Comparison of ENCODE assay signal across 21 mouse cellular contexts in the genomic region with DNA sequence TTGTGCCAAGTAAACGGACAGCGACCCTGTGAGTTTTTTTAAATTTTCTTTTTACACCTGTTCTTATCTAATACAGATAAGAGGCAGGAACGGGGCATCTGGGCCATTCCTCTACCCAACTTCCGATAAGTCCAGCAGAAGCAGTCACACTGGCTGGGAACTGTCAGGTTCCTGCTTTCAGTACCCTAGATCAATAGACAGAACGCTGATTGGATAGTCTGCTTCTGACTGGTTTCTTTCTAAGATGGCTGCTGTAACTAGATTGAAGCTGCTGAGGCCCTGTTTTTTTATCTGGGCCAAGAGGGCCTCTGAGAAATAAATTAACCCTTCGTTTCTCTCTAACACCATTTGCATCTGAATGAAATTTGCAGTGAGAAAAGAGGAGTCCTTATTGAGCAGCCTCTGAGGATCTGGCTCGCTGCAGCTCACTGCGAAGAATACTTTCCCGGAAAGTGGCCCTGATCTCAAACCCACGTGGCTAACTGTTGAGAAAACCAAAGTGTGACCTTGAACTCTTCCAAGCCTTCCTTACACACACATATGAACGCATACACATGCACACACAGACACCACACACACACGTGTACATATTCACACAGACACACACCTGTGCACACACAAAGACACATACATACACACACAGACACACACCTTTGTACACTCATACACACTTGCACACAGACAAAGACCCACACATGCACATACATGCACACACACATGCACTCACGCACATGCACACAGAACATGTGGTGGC.
DNase-seq lines count a peak whose midpoint lies in the region; ATAC-seq and TF ChIP-seq lines count a peak whose summit lies in the region.
"Had no signal": no experiment of that assay in that cellular context is flagged by ENCODE, and none has a peak within 500 bp of the region (broad histone marks: within the 10 kb centered on the region; RNA-seq: fewer than 3 reads in every experiment).

No protein-coding gene starts in this region.

- ATAC-seq in liver, embryonic 12.5 days: no peak
- ATAC-seq in forebrain, embryonic 13.5 days: peak; percentile 72; the same call in 1 of the 2 replicates
- peak; percentile 47; the same call in 1 of the 2 replicates for ATAC-seq in hindbrain, embryonic 11.5 days (ENCODE audit: low FRiP score)
- peak; percentile 69; the same call in 1 of the 2 replicates for ATAC-seq in midbrain, embryonic 13.5 days
- ATAC-seq: CD4-positive, CD25-positive, alpha-beta regulatory T cell, adult 4 months had no signal

- H3K79me2 ChIP-seq in liver, adult 2 months (ENCODE audit: control insufficient read depth, insufficient read depth, low read length): no peaks in the 10 kb centered on the region

- no peak overlapping the region for H3K9ac ChIP-seq in liver, adult 2 months (ENCODE audit: low read depth, low read length)
- H3K9ac ChIP-seq in liver, embryonic 12.5 days: no peak overlapping the region
- H3K9ac ChIP-seq in forebrain, embryonic 13.5 days: no peak overlapping the region
- H3K9ac ChIP-seq in hindbrain, embryonic 11.5 days (ENCODE audit: low read depth, low read length): no peak overlapping the region
- no peak overlapping the region for H3K9ac ChIP-seq in midbrain, embryonic 13.5 days (replicated peaks)
- H3K9ac ChIP-seq: liver, embryonic 15.5 days had no signal

- no peak overlapping the region for H3K4me2 ChIP-seq in liver, embryonic 12.5 days
- H3K4me2 ChIP-seq in forebrain, embryonic 13.5 days: no peak overlapping the region
- no peak overlapping the region for H3K4me2 ChIP-seq in hindbrain, embryonic 11.5 days (replicated peaks; ENCODE audit: low read depth, low read length)
- no peak overlapping the region for H3K4me2 ChIP-seq in midbrain, embryonic 13.5 days (replicated peaks)
- H3K4me2 ChIP-seq: liver, embryonic 15.5 days had no signal

- no peak overlapping the region for H3K4me3 ChIP-seq in liver, adult 2 months (ENCODE audit: insufficient read depth, low read depth, low read length)
- H3K4me3 ChIP-seq in liver, embryonic 12.5 days: no peak overlapping the region
- no peak overlapping the region for H3K4me3 ChIP-seq in forebrain, embryonic 13.5 days
- H3K4me3 ChIP-seq in hindbrain, embryonic 11.5 days (ENCODE audit: low read depth, low read length): no peak overlapping the region
- H3K4me3 ChIP-seq in midbrain, embryonic 13.5 days (replicated peaks): no peak overlapping the region
- H3K4me3 ChIP-seq: liver, embryonic 15.5 days had no signal

- no peaks in the 10 kb centered on the region for H3K27me3 ChIP-seq in liver, adult 2 months (ENCODE audit: control insufficient read depth, insufficient read depth, low read length)
- no peaks in the 10 kb centered on the region; the same call in 1 of the 2 replicates for H3K27me3 ChIP-seq in liver, embryonic 12.5 days (replicated peaks)
- H3K27me3 ChIP-seq in forebrain, embryonic 13.5 days: no peaks in the 10 kb centered on the region
- no peaks in the 10 kb centered on the region for H3K27me3 ChIP-seq in hindbrain, embryonic 11.5 days (ENCODE audit: control insufficient read depth, insufficient read depth, low read length)
- no peaks in the 10 kb centered on the region for H3K27me3 ChIP-seq in midbrain, embryonic 13.5 days
- H3K27me3 ChIP-seq: liver, embryonic 15.5 days had no signal

- no peaks in the 10 kb centered on the region for H3K9me3 ChIP-seq in liver, embryonic 12.5 days (replicated peaks)
- H3K9me3 ChIP-seq in forebrain, embryonic 13.5 days (replicated peaks): no peaks in the 10 kb centered on the region
- no peaks in the 10 kb centered on the region for H3K9me3 ChIP-seq in hindbrain, embryonic 11.5 days (ENCODE audit: control insufficient read depth, low read length)
- no peaks in the 10 kb centered on the region for H3K9me3 ChIP-seq in midbrain, embryonic 13.5 days
- H3K9me3 ChIP-seq: liver, embryonic 15.5 days had no signal

- intact Hi-C loops in gastrocnemius, postnatal 14 days (cut with DNase I; ENCODE audit: low total_unique reads): no loop called here

- 59% methylated on average over 13 of the region's 13 CpGs for WGBS in liver, adult 2 months
- WGBS in liver, embryonic 12.5 days (ENCODE audit: insufficient replicate concordance): 58% methylated on average over 13 of the region's 13 CpGs
- 38% methylated on average over 13 of the region's 13 CpGs for WGBS in forebrain, embryonic 13.5 days
- WGBS in hindbrain, embryonic 11.5 days: 70% methylated on average over 13 of the region's 13 CpGs
- 47% methylated on average over 13 of the region's 13 CpGs for WGBS in midbrain, embryonic 13.5 days

- TF ChIP-seq POLR2A in liver, adult 2 months (IDR thresholded peaks at IDR 0.05; ENCODE audit: extremely low read depth, insufficient read depth, low read length): no peak

- no peaks in the 10 kb centered on the region for H3K36me3 ChIP-seq in liver, adult 2 months (ENCODE audit: control insufficient read depth, insufficient read depth, low read length)
- no peaks in the 10 kb centered on the region for H3K36me3 ChIP-seq in liver, embryonic 12.5 days
- no peaks in the 10 kb centered on the region for H3K36me3 ChIP-seq in forebrain, embryonic 13.5 days (ENCODE audit: poor library complexity, severe bottlenecking)
- no peaks in the 10 kb centered on the region for H3K36me3 ChIP-seq in hindbrain, embryonic 11.5 days (ENCODE audit: control insufficient read depth, insufficient read depth, low read length)
- H3K36me3 ChIP-seq in midbrain, embryonic 13.5 days: no peaks in the 10 kb centered on the region
- H3K36me3 ChIP-seq: liver, embryonic 15.5 days had no signal

- H3K4me1 ChIP-seq in liver, adult 2 months (ENCODE audit: control insufficient read depth, insufficient read depth, low read length): no peaks in the 10 kb centered on the region; the same call in 1 of the 2 replicates
- H3K4me1 ChIP-seq in liver, embryonic 12.5 days: no peaks in the 10 kb centered on the region
- peaks cover 30% of the 10 kb centered on the region for H3K4me1 ChIP-seq in forebrain, embryonic 13.5 days
- H3K4me1 ChIP-seq in hindbrain, embryonic 11.5 days (replicated peaks; ENCODE audit: control insufficient read depth, insufficient read depth, low read length): 0 out of 2 replicates have a peak, but pooled peaks cover 2% of the 10 kb centered on the region
- H3K4me1 ChIP-seq in midbrain, embryonic 13.5 days (replicated peaks): peaks cover 24% of the 10 kb centered on the region
- H3K4me1 ChIP-seq: liver, embryonic 15.5 days had no signal

- no peak for TF ChIP-seq CTCF in liver, adult 2 months (IDR thresholded peaks at IDR 0.05; ENCODE audit: low read depth, low read length)

- no peak overlapping the region for H3K27ac ChIP-seq in liver, adult 2 months (replicated peaks; ENCODE audit: insufficient read depth, low read depth, low read length)
- H3K27ac ChIP-seq in liver, embryonic 12.5 days: no peak overlapping the region
- peak overlapping the region; percentile 57 for H3K27ac ChIP-seq in forebrain, embryonic 13.5 days
- no peak overlapping the region for H3K27ac ChIP-seq in hindbrain, embryonic 11.5 days (ENCODE audit: low read depth, low read length)
- peak overlapping the region; percentile 42; the same call in 1 of the 2 replicates for H3K27ac ChIP-seq in midbrain, embryonic 13.5 days
- H3K27ac ChIP-seq: liver, embryonic 15.5 days had no signal

- DNase-seq in liver, adult 2 months (ENCODE audit: extremely low read depth, low read depth, low spot score): peak; percentile 21
- no peak for DNase-seq in hindbrain, embryonic 11.5 days (ENCODE audit: low spot score)
- DNase-seq in gastrocnemius, postnatal 14 days: no peak
- DNase-seq in kidney, postnatal 36 days: no peak
- DNase-seq: adrenal gland, adult 2 months; cerebellum, adult 11-12 months; heart, adult 18-20 months; heart, postnatal 10 days; kidney, adult 18-20 months; kidney, postnatal 4 days; layer of hippocampus, postnatal 36 days; left cerebral cortex, postnatal 4 days; lung, postnatal 14 days; right cerebral cortex, adult 18-20 months; spleen, adult 18-20 months; thymus, postnatal 25 days had no signal

Comparison
In these comparisons a context has a peak if more than half of its experiments do, and no peak if none do; other contexts are left out.
1. H3K27ac ChIP-seq: peak in forebrain, embryonic 13.5 days (single experiment) and midbrain, embryonic 13.5 days (single experiment); none in liver, adult 2 months (single experiment), liver, embryonic 12.5 days (single experiment) and hindbrain, embryonic 11.5 days (single experiment).